9 mouse cellular contexts compared by ENCODE assay signal in the genomic region with DNA sequence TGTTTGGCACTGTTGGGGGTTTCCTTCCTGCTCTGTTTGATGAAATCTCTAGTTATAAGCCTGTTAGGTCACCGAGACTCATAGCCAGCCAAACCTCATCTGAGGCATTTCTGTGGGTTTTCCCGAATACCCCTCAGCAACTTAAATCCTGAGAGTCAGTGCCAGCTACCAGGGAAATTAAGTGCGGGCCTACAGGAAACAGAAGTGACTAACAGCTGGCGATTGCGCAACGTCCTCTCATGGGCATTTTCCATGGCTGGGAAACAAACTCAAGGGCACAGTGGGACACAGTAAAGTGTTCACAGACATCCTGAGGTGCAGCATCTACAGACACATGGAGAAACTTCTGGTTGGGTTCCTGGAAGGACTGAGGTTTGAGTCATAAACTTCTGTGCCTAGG. TPM values are rescaled to one million over a fixed set of nuclear protein-coding genes. Genes with fewer than 3 reads are reported as not detected.
DNase-seq lines count a peak whose midpoint lies in the region.
"Had no signal": no experiment of that assay in that cellular context is flagged by ENCODE, and none has a peak within 500 bp of the region (broad histone marks: within the 10 kb centered on the region; RNA-seq: fewer than 3 reads in every experiment).

No protein-coding gene starts in this region.

- H3K4me1 ChIP-seq in heart, embryonic 10.5 days: no peaks in the 10 kb centered on the region

- H3K4me3 ChIP-seq in heart, embryonic 10.5 days: no peak overlapping the region
- H3K4me3 ChIP-seq: heart, embryonic 15.5 days had no signal

- intact Hi-C loops in heart, postnatal 10 days (cut with DNase I): no loop called here

- no peaks in the 10 kb centered on the region for H3K9me3 ChIP-seq in heart, embryonic 10.5 days
- H3K9me3 ChIP-seq: heart, embryonic 15.5 days had no signal

- no peak overlapping the region for H3K27ac ChIP-seq in heart, embryonic 10.5 days
- H3K27ac ChIP-seq: heart, embryonic 15.5 days had no signal

- 80% methylated on average over 6 of the region's 6 CpGs for WGBS in heart, embryonic 10.5 days

- H3K27me3 ChIP-seq in heart, embryonic 10.5 days (ENCODE audit: insufficient read depth, poor library complexity, severe bottlenecking): no peaks in the 10 kb centered on the region
- H3K27me3 ChIP-seq: heart, embryonic 15.5 days had no signal

- no peaks in the 10 kb centered on the region for H3K36me3 ChIP-seq in heart, embryonic 10.5 days
- H3K36me3 ChIP-seq: heart, embryonic 15.5 days had no signal

- peak; percentile 97 for DNase-seq in heart, adult 11 months
- no peak for DNase-seq in heart, embryonic 10.5 days (ENCODE audit: low spot score)
- DNase-seq in adrenal gland, postnatal 10 days: peak; percentile 85
- peak; percentile 45 to 47 for DNase-seq in heart, postnatal 10 days
- peak; percentile 78 for DNase-seq in lung, postnatal 10 days
- no peak for DNase-seq in spleen, adult 12 weeks (ENCODE audit: low spot score)
- no peak for DNase-seq in cerebellum, postnatal 10 days
- DNase-seq in frontal cortex, adult 2 months (ENCODE audit: extremely low spot score in 1 of 2, low spot score in 1 of 2): no peak

RNA-seq across cellular contexts. Expression of gene Errfi1, which starts 16.3 kb away (rescaled TPM):
- polyA plus RNA-seq in heart, embryonic 10.5 days (2016; fragmentation: Nextera tagmentation; extraction: Ambion mirVana): 15.3 and 25.7 TPM in 2 replicates
- total RNA-seq in adrenal gland, postnatal 10 days (2021): 100 to 1,000 TPM in 1 of 2 experiments, 10 to 100 TPM in 1; 32.3 to 159 TPM
- 10 to 100 TPM; 22.0 to 26.6 TPM for total RNA-seq in heart, postnatal 10 days (2021)
- polyA plus RNA-seq in frontal cortex, adult 2 months (2012; rRNA removed): 21.6 and 22.3 TPM in 2 replicates

Comparison
In these comparisons a context has a peak if more than half of its experiments do, and no peak if none do; other contexts are left out.
1. DNase-seq: peak in heart, adult 11 months (single experiment), adrenal gland, postnatal 10 days (single experiment), heart, postnatal 10 days (2 of 2) and lung, postnatal 10 days (single experiment); none in heart, embryonic 10.5 days (single experiment), spleen, adult 12 weeks (single experiment), cerebellum, postnatal 10 days (0 of 2) and frontal cortex, adult 2 months (0 of 2).